Mouse (Mus musculus) intestine, postnatal 0 days (tissue): ENCODE measurements around the gene Dnm2. TPM values are rescaled to one million over a fixed set of nuclear protein-coding genes. Genes with fewer than 3 reads are reported as not detected.
A peak's percentile ranks its signal among the peaks of the same experiment; 100 is the strongest.

Experiments
- ATAC-seq: fragments of 200-750 bp; cut with Nextera tagmentation; 2 replicates; pipeline ENCODE4 v1.8.0; 2017; ENCODE audit warnings: mild to moderate bottlenecking, moderate TSS enrichment, moderate library complexity
- H3K27ac ChIP-seq: fragments of 300-500 bp; sonication (generic); 2 replicates; pipeline ENCODE4 v1.5.1; 2014; ENCODE audit warnings: mild to moderate bottlenecking, low read depth, low read length, moderate library complexity
- H3K27me3 ChIP-seq: fragments of 300-500 bp; sonication (generic); replicated peaks from 2 replicates; pipeline ENCODE4 v1.6.1; 2014; ENCODE audit warnings: low read length, mixed read lengths; ENCODE audit not compliant: control insufficient read depth, insufficient read depth
- H3K36me3 ChIP-seq: fragments of 300-500 bp; sonication (generic); 2 replicates; pipeline ENCODE4 v1.6.1; 2014; ENCODE audit warnings: mild to moderate bottlenecking, moderate library complexity; ENCODE audit not compliant: control insufficient read depth, insufficient read depth
- H3K4me1 ChIP-seq: fragments of 300-500 bp; sonication (generic); replicated peaks from 2 replicates; pipeline ENCODE4 v1.6.1; 2014; ENCODE audit warnings: antibody characterized with exemption, low read length, mixed read lengths; ENCODE audit not compliant: control insufficient read depth, insufficient read depth
- H3K4me2 ChIP-seq: fragments of 300-500 bp; sonication (generic); replicated peaks from 2 replicates; pipeline ENCODE4 v1.6.1; 2014; ENCODE audit warnings: low read depth, mild to moderate bottlenecking, moderate library complexity
- H3K4me3 ChIP-seq: fragments of 300-500 bp; sonication (generic); 2 replicates; pipeline ENCODE4 v1.5.1; 2014; ENCODE audit warnings: low read depth, low read length
- H3K9ac ChIP-seq: fragments of 300-500 bp; sonication (generic); 2 replicates; pipeline ENCODE4 v1.6.1; 2014; ENCODE audit warnings: mild to moderate bottlenecking, low read depth, low read length
- H3K9me3 ChIP-seq: fragments of 300-500 bp; sonication (generic); 2 replicates; pipeline ENCODE4 v1.6.1; 2016; ENCODE audit warnings: mixed run types; ENCODE audit not compliant: control insufficient read depth
- CTCF ChIP-seq: sonication (generic); IDR thresholded peaks from 2 replicates; pipeline ENCODE4 v1.5.1; 2016; ENCODE audit warnings: low read depth, mild to moderate bottlenecking, control low read depth, antibody characterized with exemption, moderate library complexity
- WGBS: fragments of 180-500 bp; shearing (Covaris S2); extraction: QIAGEN DNeasy Blood & Tissue Kit; methylation state at CpG from one replicate; pipeline ENCODE4 v1.1.7; 2014; 5-methylcytosine and 5-hydroxymethylcytosine counted together
- polyA plus RNA-seq: library from polyadenylated mRNA; unstranded; fragments of >200 nt; fragmentation: Nextera tagmentation; extraction: Ambion mirVana; gene quantifications from 2 replicates; pipeline ENCODE4 v1.2.1, GENCODE M21; 2015

Dnm2 gene
- polyA plus RNA-seq, 1 experiment from 2014 or later, result 69.6 TPM

- ATAC-seq, result no peak
- no peak overlapping the region for H3K9ac ChIP-seq
Observed at GRCm38 (mm10) chr9:21426525-21426924, 1.8 kb downstream of the Dnm2 start.

GRCm38 (mm10) chr9:21427773-21428172, 3.1 kb downstream of the Dnm2 start:
- no peaks in the 10 kb centered on the region for H3K9me3 ChIP-seq
- 58% methylated on average over 2 of the region's 2 CpGs for WGBS

More at GRCm38 (mm10) chr9:21426525-21426924, 1.8 kb downstream of the Dnm2 start:
- peak overlapping the region; percentile 75 for H3K4me2 ChIP-seq
- WGBS, result 43% methylated on average over 2 of the region's 2 CpGs
- H3K4me3 ChIP-seq, result peak overlapping the region; percentile 92
- H3K4me1 ChIP-seq, result peaks cover 8% of the 10 kb centered on the region; the same call in 1 of the 2 replicates
- no peaks in the 10 kb centered on the region for H3K9me3 ChIP-seq
- TF ChIP-seq CTCF, result no peak
- peak overlapping the region; percentile 15; the same call in 1 of the 2 replicates for H3K27ac ChIP-seq
- no peaks in the 10 kb centered on the region for H3K27me3 ChIP-seq
- no peaks in the 10 kb centered on the region for H3K36me3 ChIP-seq

GRCm38 (mm10) chr9:21428178-21428577, 3.5 kb downstream of the Dnm2 start:
- H3K4me1 ChIP-seq, result peaks cover 8% of the 10 kb centered on the region; the same call in 1 of the 2 replicates
- H3K9ac ChIP-seq, result no peak overlapping the region
- peak overlapping the region; percentile 57 for H3K27ac ChIP-seq
- WGBS, result 72% methylated on average over 6 of the region's 6 CpGs
- no peak for TF ChIP-seq CTCF
- no peak for ATAC-seq
- H3K4me2 ChIP-seq, result no peak overlapping the region
- no peaks in the 10 kb centered on the region for H3K27me3 ChIP-seq
- H3K9me3 ChIP-seq, result no peaks in the 10 kb centered on the region
- no peak overlapping the region for H3K4me3 ChIP-seq
- peaks cover 4% of the 10 kb centered on the region; the same call in 1 of the 2 replicates for H3K36me3 ChIP-seq

More at GRCm38 (mm10) chr9:21427773-21428172, 3.1 kb downstream of the Dnm2 start:
- Histone ChIP-seq H3K4me2 (no peak overlapping the region), H3K4me3 (no peak overlapping the region), H3K27me3 (no peaks in the 10 kb centered on the region), H3K36me3 (peaks cover 4% of the 10 kb centered on the region; the same call in 1 of the 2 replicates), H3K4me1 (peaks cover 8% of the 10 kb centered on the region; the same call in 1 of the 2 replicates), H3K9ac (no peak overlapping the region), H3K27ac (peak overlapping the region; percentile 57)
- TF ChIP-seq CTCF, result no peak
- no peak for ATAC-seq

GRCm38 (mm10) chr9:21430724-21431123, 6.0 kb downstream of the Dnm2 start:
- no peaks in the 10 kb centered on the region for H3K9me3 ChIP-seq
- H3K27ac ChIP-seq, result no peak overlapping the region
- no peak overlapping the region for H3K9ac ChIP-seq
- H3K27me3 ChIP-seq, result no peaks in the 10 kb centered on the region
- H3K4me3 ChIP-seq, result no peak overlapping the region
- H3K4me1 ChIP-seq, result peaks cover 8% of the 10 kb centered on the region; the same call in 1 of the 2 replicates
- H3K4me2 ChIP-seq, result no peak overlapping the region
- WGBS, result 82% methylated on average over 7 of the region's 7 CpGs
- peaks cover 4% of the 10 kb centered on the region; the same call in 1 of the 2 replicates for H3K36me3 ChIP-seq
- no peak for TF ChIP-seq CTCF
- no peak for ATAC-seq

GRCm38 (mm10) chr9:21432066-21432465, 7.4 kb downstream of the Dnm2 start:
- H3K9me3 ChIP-seq, result no peaks in the 10 kb centered on the region
- H3K4me1 ChIP-seq, result no peaks in the 10 kb centered on the region
- H3K4me3 ChIP-seq, result no peak overlapping the region
- no peak overlapping the region for H3K27ac ChIP-seq
- no peak overlapping the region for H3K4me2 ChIP-seq
- ATAC-seq, result no peak
- H3K27me3 ChIP-seq, result no peaks in the 10 kb centered on the region
- 78% methylated on average over 7 of the region's 7 CpGs for WGBS
- TF ChIP-seq CTCF, result no peak
- H3K9ac ChIP-seq, result no peak overlapping the region
- peaks cover 4% of the 10 kb centered on the region; the same call in 1 of the 2 replicates for H3K36me3 ChIP-seq

- H3K4me3 ChIP-seq, result no peak overlapping the region
- no peak overlapping the region for H3K27ac ChIP-seq
- no peak overlapping the region for H3K9ac ChIP-seq
- no peaks in the 10 kb centered on the region for H3K27me3 ChIP-seq
- no peak for TF ChIP-seq CTCF
- 92% methylated on average over 8 of the region's 8 CpGs for WGBS
- H3K4me1 ChIP-seq, result no peaks in the 10 kb centered on the region
- H3K9me3 ChIP-seq, result no peaks in the 10 kb centered on the region
- H3K4me2 ChIP-seq, result no peak overlapping the region
- no peak for ATAC-seq
- H3K36me3 ChIP-seq, result peaks cover 4% of the 10 kb centered on the region; the same call in 1 of the 2 replicates
Observed at GRCm38 (mm10) chr9:21433766-21434165, 9.1 kb downstream of the Dnm2 start.

GRCm38 (mm10) chr9:21434410-21434809, 9.7 kb downstream of the Dnm2 start:
- ATAC-seq, result no peak
- Histone ChIP-seq H3K4me2 (no peak overlapping the region), H3K27me3 (no peaks in the 10 kb centered on the region), H3K27ac (no peak overlapping the region), H3K36me3 (peaks cover 4% of the 10 kb centered on the region; the same call in 1 of the 2 replicates), H3K9me3 (no peaks in the 10 kb centered on the region), H3K4me3 (no peak overlapping the region), H3K9ac (no peak overlapping the region), H3K4me1 (no peaks in the 10 kb centered on the region)
- no peak for TF ChIP-seq CTCF
- WGBS, result 90% methylated on average over 2 of the region's 2 CpGs
